Mouse (Mus musculus) layer of hippocampus, adult 2 months (tissue): ENCODE data around the gene Jazf1. TPM values are rescaled to one million over a fixed set of nuclear protein-coding genes. Genes with fewer than 3 reads are reported as not detected.

Experiments
- DNase-seq, 2 experiments: peaks; one replicate each; pipeline ENCODE4 v3.0.0; 2022; ENCODE audit warnings: low spot score in 2 of 2
- H3K27ac ChIP-seq: fragments of 200-600 bp; 2 replicates; pipeline ENCODE4 v1.8.1; 2022
- H3K4me3 ChIP-seq: fragments of 200-600 bp; 2 replicates; pipeline ENCODE4 v1.8.1; 2022; ENCODE audit warnings: mild to moderate bottlenecking
- CTCF ChIP-seq: fragments of 200-600 bp; conservative IDR thresholded peaks from 2 replicates; pipeline ENCODE4 v1.8.1; 2022; ENCODE audit warnings: antibody characterized with exemption, mild to moderate bottlenecking, moderate library complexity
- total RNA-seq, 2 experiments: library from RNA; stranded (reverse); gene quantifications; 2 replicates each; pipeline ENCODE4 v1.2.3; 2021

The Jazf1 gene
- total RNA-seq, 2 experiments from 2014 or later = 30.4 to 32.8 TPM

DNA sequence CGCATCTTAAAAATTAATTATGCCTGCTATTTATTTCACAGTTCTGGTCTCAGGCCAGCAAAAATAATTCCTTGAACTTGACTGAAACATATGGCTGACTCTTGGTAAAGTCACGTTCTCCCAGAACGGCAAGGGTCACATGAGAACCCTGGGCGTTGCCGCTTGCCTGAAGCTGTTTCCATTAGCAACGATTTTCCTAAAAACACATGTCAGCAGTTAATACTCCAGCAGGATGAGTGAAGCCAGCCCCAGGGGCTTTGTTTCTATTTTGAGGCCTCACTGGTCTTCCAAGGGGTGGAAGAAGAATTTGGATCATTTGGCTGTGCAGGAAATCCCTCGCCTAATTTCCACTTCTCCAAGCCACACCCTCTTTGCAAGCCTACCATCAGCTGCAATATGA is 206.5 kb downstream of the Jazf1 start:
- no peak for TF ChIP-seq CTCF
- no peak for DNase-seq
- Histone ChIP-seq H3K4me3 (no peak overlapping the region), H3K27ac (0 out of 2 replicates have a peak overlapping the region, but pooled peaks have one; percentile 2)

DNA sequence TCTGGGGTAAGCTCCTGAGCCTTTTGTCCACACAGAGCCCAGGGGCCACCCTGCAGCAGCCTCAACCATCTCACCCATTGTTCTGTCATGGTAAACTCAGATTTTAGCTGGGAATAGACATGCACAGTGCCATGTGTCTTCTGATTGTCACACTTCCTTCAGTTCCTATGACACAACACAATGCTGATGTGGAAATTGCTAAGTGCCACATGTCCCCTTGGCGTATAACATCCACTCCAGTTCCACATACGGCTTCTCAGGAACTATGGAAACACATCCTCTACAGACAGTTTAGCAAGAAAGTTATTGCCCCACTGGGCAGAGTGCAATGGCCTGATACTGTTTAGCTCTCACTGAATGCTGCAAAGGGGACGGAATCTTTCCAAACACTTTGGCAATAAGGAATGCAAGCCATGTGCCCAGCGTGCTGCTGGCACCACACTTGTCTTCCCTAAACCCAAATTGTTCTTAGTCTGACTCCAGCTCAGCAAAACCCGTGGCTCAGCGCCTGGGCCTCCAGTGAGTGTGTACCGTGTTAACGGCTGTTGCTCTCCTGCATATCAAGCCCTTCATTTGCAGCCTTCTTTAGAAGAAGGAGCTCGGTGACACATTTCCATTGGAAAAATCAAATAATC is 207.1 kb downstream of the Jazf1 start:
- Histone ChIP-seq H3K27ac (no peak overlapping the region), H3K4me3 (no peak overlapping the region)
- no peak for TF ChIP-seq CTCF
- peak; percentile 26 to 53 for DNase-seq

DNA sequence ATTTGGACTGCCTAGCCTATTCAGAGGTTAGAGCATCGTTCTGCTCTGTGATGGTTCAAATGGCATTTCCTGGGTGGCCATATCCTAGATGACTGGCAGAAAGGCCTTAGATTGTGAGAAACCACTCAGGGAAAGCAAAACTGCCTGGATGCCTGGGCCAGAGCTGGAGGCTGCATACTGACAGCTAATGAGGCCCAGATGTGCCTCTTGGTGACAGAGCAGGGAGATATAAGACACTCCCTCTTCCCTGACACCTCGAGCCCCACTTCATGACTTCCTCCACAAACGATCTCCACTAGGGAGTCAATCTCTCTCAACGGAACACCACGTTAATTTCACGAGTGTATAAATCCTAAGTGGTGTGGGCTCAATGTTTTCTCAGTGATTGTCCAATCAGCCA is 207.7 kb downstream of the Jazf1 start:
- Histone ChIP-seq H3K27ac (no peak overlapping the region), H3K4me3 (no peak overlapping the region)
- TF ChIP-seq CTCF = no peak
- DNase-seq = no peak

DNA sequence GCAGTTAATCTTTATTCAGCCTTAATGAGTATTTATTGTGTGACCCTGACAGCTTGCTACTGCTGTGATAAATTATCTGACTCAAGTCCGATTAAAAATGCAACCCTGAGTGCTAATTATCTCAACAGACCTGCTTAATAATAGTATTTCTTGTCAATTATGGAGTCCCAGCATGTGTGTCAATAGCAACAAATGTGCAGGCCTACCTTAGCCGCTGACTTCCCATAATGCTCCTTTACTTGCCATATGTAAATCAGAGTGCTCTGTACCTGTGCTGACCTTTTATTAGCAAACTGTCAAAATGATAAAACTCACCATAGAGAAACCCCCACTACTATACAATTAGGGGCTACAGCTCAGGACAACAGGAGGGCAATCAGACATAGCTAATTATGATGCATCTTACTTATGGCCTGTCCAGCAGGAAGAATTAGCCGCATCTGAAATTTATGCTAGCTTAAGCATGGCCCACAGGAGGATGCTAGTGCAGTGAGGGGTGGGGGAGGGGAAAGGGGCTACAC is 209.5 kb downstream of the Jazf1 start:
- no peak for DNase-seq
- TF ChIP-seq CTCF = no peak
- H3K27ac ChIP-seq = no peak overlapping the region
- H3K4me3 ChIP-seq = no peak overlapping the region

DNA sequence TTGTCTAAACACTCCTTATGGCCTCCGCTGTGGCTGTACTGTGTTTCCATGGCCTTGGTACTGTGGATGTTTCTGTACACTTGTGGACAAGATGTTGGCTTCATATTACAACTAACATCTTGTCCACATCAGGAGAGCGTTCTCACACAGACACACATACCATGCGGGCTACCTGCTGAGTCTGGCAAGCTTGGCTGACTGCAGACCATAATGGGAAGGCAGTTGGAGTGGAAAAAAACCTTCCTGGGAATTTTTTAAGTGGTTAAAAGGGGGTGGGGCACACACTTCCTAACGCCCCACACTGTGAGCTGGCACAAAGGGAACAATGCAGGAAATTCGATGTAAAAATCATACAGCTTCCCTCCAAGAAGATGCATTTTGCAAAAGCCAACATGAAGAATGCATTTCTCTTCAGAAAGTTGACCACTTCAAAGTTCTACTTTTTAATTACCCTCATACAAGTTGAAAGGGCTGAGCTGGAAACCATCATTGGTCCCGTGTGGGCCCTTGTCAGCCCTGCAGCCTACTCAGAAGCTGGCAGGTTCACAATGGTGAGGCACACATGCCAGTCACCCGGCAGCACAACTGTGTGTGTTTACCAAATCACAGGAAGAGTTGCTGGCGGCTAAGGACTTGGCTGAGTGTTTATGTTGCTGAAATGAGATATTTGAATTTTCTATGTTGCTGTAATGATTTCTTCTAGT is 215.9 kb downstream of the Jazf1 start:
- no peak overlapping the region for H3K27ac ChIP-seq
- no peak for TF ChIP-seq CTCF
- no peak overlapping the region for H3K4me3 ChIP-seq
- DNase-seq = no peak

DNA sequence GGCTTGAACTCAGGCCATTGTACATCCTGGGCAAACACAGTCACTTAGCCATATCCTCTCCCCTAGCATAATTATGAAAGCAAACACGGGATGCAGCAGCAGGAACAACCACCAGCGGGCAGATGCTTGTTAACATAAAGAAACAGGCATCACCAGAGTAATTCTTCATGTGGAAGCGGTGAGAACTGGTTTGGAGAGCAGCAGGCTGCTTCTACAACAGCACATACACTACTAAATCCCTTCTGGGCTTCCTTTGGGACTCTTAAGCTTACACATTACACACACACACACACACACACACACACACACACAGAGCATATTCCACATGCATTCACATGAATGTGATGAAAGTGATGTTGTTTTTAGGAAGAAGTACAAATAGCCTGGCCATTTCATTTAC is 216.5 kb downstream of the Jazf1 start:
- Histone ChIP-seq H3K27ac (no peak overlapping the region), H3K4me3 (no peak overlapping the region)
- DNase-seq = no peak
- no peak for TF ChIP-seq CTCF

DNA sequence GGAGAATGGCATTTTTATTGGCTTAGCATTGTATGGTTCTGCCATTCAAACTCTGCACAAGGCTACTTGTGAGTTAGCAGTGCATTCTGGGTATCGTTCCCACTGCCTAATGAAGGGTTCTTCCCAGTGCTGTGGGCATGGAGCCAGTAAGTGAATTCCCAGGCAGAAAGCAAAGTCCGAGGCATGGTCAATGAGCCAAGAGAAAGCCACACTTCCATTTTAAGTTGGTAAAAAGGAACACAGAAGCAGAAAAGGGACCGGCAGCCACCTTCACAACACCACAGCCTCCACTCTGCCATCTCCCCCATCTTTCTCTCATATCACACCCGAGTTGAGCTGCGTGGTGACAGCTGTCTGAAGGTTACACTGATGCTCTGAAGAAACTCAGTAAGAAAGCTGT is 217.4 kb downstream of the Jazf1 start:
- no peak for TF ChIP-seq CTCF
- DNase-seq = peak; percentile 40 to 44
- Histone ChIP-seq H3K4me3 (no peak overlapping the region), H3K27ac (peak overlapping the region; percentile 46; the same call in 1 of the 2 replicates)

DNA sequence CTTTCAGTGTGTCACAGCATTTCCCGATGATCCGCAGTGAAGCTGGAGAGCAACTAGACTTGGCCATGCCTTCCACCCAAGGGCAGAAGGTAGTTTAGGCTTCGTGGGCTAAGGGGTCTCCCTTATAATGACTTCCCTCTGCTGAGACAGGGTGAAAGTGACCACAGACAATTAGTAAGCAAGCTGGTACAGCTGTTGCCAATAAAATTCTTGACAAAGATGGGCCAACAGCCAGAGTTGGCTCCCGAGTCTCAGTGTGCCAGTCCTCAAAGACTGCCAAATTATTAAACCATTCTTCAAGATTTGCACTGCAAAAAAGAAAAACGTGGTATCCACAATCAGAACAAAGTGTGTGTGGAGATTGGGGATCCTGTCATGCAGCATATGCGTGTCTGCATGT is 220.2 kb downstream of the Jazf1 start:
- DNase-seq = no peak
- H3K27ac ChIP-seq = no peak overlapping the region
- TF ChIP-seq CTCF = no peak
- no peak overlapping the region for H3K4me3 ChIP-seq

DNA sequence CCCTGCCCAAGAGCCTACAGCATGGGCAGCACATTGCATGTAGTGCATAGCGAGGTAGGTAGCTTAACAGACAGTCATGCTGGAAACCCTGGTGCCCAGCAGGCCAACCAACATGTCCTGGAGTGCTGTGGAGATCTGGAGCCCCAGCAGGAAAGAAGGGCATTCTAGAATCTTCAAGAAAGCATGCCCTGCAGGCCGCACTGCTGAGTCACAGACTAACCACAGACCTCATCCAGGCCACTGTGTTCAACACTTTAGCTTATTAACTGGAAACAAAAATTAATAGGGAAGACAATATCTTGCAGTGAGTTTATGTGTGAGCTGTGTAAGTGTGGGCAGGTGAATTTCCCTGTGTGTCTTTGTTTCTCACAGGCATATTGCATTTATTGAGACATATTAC is 222.1 kb downstream of the Jazf1 start:
- H3K27ac ChIP-seq = no peak overlapping the region
- no peak for DNase-seq
- no peak for TF ChIP-seq CTCF
- no peak overlapping the region for H3K4me3 ChIP-seq

DNA sequence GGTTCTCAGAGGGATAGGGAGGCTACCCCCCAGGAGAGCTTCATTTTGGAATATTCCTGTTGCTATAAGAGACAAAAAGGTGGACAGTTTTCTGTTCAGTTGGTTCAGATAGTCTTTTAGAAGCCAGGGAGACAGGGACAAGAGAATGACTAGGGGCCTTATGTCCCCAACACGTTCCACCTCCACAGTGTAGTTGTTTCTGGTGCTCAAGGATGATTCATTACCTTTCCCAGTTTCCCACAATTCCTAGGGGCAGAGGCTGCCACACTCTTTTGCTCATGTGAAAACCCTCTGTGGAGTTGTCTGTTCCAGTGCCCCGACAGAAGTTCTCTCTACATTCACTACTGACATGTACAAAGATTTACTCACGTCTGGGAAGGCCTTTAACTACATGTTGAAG is 223.7 kb downstream of the Jazf1 start:
- H3K27ac ChIP-seq = no peak overlapping the region
- no peak for TF ChIP-seq CTCF
- no peak for DNase-seq
- H3K4me3 ChIP-seq = no peak overlapping the region

DNA sequence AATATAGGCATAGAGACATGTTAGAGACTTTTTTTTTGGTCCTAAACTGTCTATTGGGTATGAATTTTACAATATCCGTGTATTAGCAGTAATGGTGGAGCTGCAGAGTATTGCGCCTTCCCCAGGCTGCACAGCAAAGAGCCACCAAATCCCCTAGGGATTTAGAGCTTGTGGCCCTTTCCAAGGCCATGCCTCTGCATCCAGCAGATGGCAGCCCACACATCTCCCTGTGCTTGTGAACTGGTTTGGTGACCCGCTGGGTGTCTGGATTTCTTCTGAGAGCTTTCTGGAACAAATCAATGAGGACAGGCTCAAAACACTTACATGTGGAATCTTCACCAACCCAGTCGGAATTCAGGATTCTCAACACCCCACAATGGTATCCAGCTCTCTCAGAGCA is 225.4 kb downstream of the Jazf1 start:
- peak; percentile 63 for TF ChIP-seq CTCF
- no peak for DNase-seq
- Histone ChIP-seq H3K4me3 (no peak overlapping the region), H3K27ac (no peak overlapping the region)

DNA sequence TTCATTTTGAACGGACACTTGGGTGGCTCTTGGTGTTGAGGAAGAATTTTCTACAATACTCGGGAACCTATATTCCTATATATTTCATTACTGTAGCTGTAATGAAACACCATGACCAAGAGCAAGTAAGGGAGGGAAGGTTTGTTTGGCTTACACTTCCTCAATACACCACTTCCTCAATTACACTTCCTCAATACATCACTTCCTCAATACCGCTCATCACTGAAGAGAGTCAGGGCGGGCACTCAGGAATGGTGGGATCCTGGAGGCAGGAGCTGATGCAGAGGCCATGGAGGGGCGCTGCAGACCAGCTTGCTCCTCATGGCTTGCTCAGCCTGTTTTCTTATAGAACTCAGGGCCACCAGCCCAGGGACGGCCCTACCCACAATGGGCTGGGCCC is 225.8 kb downstream of the Jazf1 start:
- TF ChIP-seq CTCF = no peak
- DNase-seq = no peak
- Histone ChIP-seq H3K27ac (no peak overlapping the region), H3K4me3 (no peak overlapping the region)

DNA sequence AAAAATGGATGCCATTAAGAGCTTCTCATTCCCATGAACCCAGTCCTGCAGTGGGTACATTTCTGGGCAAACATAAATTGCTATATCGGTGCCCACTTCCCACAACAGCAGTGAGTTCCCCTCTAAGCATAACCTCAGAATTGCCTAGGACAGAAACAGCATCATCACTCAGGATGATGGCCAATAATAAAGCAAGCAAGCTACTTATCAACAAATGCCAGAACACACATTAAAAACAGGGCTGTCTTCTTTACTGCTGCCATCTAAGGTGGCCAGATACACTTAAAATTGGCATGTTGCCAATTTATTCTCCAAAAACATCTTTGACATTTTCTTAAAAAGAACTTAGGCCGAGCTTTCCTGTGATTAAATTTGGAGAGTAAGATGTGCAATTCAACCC is 226.8 kb downstream of the Jazf1 start:
- DNase-seq = no peak
- Histone ChIP-seq H3K4me3 (no peak overlapping the region), H3K27ac (no peak overlapping the region)
- no peak for TF ChIP-seq CTCF

DNA sequence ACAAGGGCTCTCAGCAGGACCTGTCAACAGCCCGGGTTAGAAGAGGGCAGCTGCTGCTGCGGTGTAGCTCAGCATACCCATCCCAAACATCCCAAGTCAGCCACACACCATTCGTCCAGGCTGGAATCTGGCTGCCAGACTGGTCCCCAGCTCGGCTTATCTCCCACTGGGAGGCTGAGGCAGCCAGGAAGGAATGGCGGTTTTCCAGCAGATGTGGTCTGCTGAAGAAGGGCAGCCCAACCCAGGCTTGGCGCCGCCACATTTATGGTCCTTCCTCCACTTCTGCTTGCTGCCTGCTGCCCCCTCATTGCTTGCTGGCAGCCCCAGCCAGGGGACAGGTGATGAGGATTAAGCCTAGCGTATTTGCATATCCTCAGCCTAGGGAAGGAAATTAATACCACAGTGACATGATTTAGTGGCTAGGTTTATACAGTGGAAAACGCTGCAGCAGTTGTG is 227.8 kb downstream of the Jazf1 start:
- no peak for DNase-seq
- no peak overlapping the region for H3K27ac ChIP-seq
- TF ChIP-seq CTCF = no peak
- no peak overlapping the region for H3K4me3 ChIP-seq
